Mouse (Mus musculus) embryonic facial prominence, embryonic 10.5 days (tissue): Measurements from ENCODE around the gene Tmem26. TPM values are rescaled to one million over a fixed set of nuclear protein-coding genes. Genes with fewer than 3 reads are reported as not detected.

Experiments
- polyA plus RNA-seq: library from polyadenylated mRNA; unstranded; fragments of >200 nt; fragmentation: Nextera tagmentation; extraction: Ambion mirVana; gene quantifications from 2 replicates; pipeline ENCODE4 v1.2.1, GENCODE M21; 2016

Tmem26 gene
- polyA plus RNA-seq, 1 experiment from 2014 or later, result 10.2 TPM

Other genes starting within 250 kb of the Tmem26 start
- gene Cabcoco1, start 181.8 kb upstream of the Tmem26 start, polyA plus RNA-seq, result 0.20 TPM in 1 of 2 replicates, not detected in the other